Mouse (Mus musculus) c-Kit-positive CD71-positive TER-119-positive erythroid progenitor cells, embryonic 14.5 days (primary cell): ENCODE data around the gene Mettl16.

Source experiments
- DNase-seq: peaks from one replicate; pipeline ENCODE4 v3.0.0-alpha.2; 2013; ENCODE audit warnings: low spot score

The Mettl16 gene

GRCm38 (mm10) chr11:74770595-74771207, at the start of gene Mettl16:
Gene Mettl16, plus strand, starts transcription at chr11:74770830.
- peak; percentile 97 for DNase-seq

- peak; percentile 51 for DNase-seq
These were observed 49.5 kb upstream of the Mettl16 start for GRCm38 (mm10) chr11:74721141-74721540.

- DNase-seq: peak; percentile 39
These were observed 48.7 kb upstream of the Mettl16 start for GRCm38 (mm10) chr11:74721971-74722370.

- DNase-seq: peak; percentile 77
These were observed 47.0 kb upstream of the Mettl16 start for GRCm38 (mm10) chr11:74723357-74724234.

- DNase-seq: peak; percentile 88
These were observed 46.3 kb upstream of the Mettl16 start, which contains the start of gene Pafah1b1 for GRCm38 (mm10) chr11:74724235-74724791. Gene Pafah1b1, minus strand, starts transcription at chr11:74724670.

GRCm38 (mm10) chr11:74725181-74725580, 45.4 kb upstream of the Mettl16 start:
- no peak for DNase-seq

- DNase-seq: no peak
These were observed 35.7 kb upstream of the Mettl16 start for GRCm38 (mm10) chr11:74734917-74735316.

GRCm38 (mm10) chr11:74737861-74738260, 32.8 kb upstream of the Mettl16 start:
- DNase-seq: no peak

GRCm38 (mm10) chr11:74748022-74748421, 22.6 kb upstream of the Mettl16 start:
- DNase-seq: no peak

- DNase-seq: no peak
These were observed 21.4 kb upstream of the Mettl16 start for GRCm38 (mm10) chr11:74749241-74749640.

- DNase-seq: no peak
These were observed 19.8 kb upstream of the Mettl16 start for GRCm38 (mm10) chr11:74750662-74751351.

- no peak for DNase-seq
These were observed 19.1 kb upstream of the Mettl16 start for GRCm38 (mm10) chr11:74751352-74752066.

GRCm38 (mm10) chr11:74756631-74757030, 14.0 kb upstream of the Mettl16 start:
- DNase-seq: no peak

- no peak for DNase-seq
These were observed 9.5 kb upstream of the Mettl16 start for GRCm38 (mm10) chr11:74761011-74761705.

- DNase-seq: no peak
These were observed 6.5 kb upstream of the Mettl16 start for GRCm38 (mm10) chr11:74763960-74764625.

- no peak for DNase-seq
These were observed 3.2 kb upstream of the Mettl16 start for GRCm38 (mm10) chr11:74767469-74767868.

GRCm38 (mm10) chr11:74768045-74768444, 2.6 kb upstream of the Mettl16 start:
- peak; percentile 53 for DNase-seq

- DNase-seq: no peak
These were observed 593 bp upstream of the Mettl16 start for GRCm38 (mm10) chr11:74770037-74770436.

GRCm38 (mm10) chr11:74771234-74771633, 604 bp downstream of the Mettl16 start:
- DNase-seq: no peak

GRCm38 (mm10) chr11:74771650-74772049, 1.0 kb downstream of the Mettl16 start:
- DNase-seq: no peak
